Mouse (Mus musculus) CD4-positive, CD25-positive, alpha-beta regulatory T cell (primary cell): ENCODE data around the gene Map3k4. TPM values are rescaled to one million over a fixed set of nuclear protein-coding genes. Genes with fewer than 3 reads are reported as not detected.

Experiments
- polyA plus RNA-seq: library from polyadenylated mRNA; unstranded; fragments of 100-300 nt; shearing (Covaris generic); gene quantifications from one replicate; pipeline ENCODE4 v1.2.1, GENCODE M21; 2017

Gene Map3k4
- 42.7 TPM for polyA plus RNA-seq

DNA sequence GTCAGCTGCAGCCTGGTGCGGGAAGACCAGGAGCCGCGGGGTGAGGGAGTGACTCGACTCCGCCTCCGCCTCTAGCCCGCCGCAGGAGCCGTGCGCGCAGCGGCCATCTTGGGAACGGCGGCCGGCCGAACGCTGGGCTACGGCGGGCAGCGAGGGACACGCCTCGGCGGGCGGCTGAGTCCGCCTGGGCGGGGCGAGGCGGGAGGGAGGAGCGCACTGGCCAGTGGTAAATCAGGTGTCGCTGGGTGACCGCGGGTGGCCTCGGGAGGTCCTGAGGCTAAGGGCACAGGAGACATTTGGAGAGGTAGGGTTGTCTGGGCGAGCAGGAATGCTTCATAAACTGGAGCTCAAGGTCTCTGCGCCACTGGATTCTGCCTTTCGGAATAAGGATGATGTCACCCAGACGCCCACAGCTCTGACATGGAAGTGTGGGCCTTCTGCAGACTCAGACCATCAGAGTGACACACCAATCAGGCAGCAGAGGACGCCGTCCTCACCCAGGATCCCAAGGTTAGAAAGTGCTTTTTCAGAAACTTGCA is at the start of gene Map3k4:
Gene Map3k4 (minus strand): TSS at position 134 of the 539 bp plus-strand sequence.

Other genes starting within 250 kb of the Map3k4 start
- gene Agpat4, start 200.1 kb downstream of the Map3k4 start, polyA plus RNA-seq, result 11.5 TPM
- gene Plg, start 59.8 kb upstream of the Map3k4 start, polyA plus RNA-seq, result not detected
- gene Slc22a3, start 188.9 kb upstream of the Map3k4 start, polyA plus RNA-seq, result not detected